Mouse (Mus musculus): ENCODE data around the gene Nlrc5. TPM values are rescaled to one million over a fixed set of nuclear protein-coding genes. Genes with fewer than 3 reads are reported as not detected.
"Not testable (repeated sequence)": the region's sequence is repeated elsewhere in the genome, so short reads cannot be mapped to it uniquely, and the experiment has no call there.

Gene Nlrc5
- polyA plus RNA-seq, 1 experiment from 2014 or later, result 0.34 TPM

DNA sequence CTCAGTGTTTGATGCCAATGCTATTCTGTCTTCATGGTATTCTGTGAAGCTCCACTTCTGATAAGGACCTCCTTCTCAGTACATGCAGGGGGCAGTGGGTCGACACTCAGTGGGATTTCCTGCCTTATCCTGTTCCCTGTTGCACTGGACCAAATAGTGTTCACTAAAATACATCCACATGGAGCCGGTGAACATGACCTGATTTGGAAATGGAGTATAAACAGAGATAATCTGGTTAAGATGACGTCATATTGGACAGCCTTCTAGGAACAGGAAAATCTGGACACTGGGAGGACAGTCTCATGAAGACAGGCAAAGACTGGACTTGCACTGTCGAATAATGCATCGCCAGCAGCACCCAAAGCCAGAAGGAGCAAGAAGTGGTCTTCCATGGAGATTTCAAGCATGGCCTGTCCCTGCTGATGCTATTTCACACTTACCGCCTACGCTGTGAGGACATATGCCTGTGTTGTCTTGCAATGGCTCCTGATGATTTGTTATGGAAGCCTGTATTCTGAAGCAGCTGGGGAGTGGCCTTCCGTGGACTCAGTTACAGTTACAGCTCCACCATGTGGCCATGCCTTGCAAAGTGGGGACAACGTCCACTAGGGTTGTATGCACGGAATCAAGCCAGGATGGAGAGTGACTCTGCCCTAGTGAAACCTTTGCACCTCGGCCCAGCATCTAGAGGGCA, 37.0 kb upstream of the Nlrc5 start:
- Histone ChIP-seq H3K4me3 (no peak overlapping the region), H3K9me3 (no peaks in the 10 kb centered on the region), H3K9ac (no peak overlapping the region), H3K4me1 (no peaks in the 10 kb centered on the region), H3K27ac (no peak overlapping the region), H3K27me3 (no peaks in the 10 kb centered on the region), H3K36me3 (peaks cover 50% of the 10 kb centered on the region), H3K4me2 (replicated peaks) (no peak overlapping the region)
- ATAC-seq (ENCODE audit: low FRiP score, low read depth), result no peak
- 67% methylated on average over 11 of the region's 11 CpGs for WGBS

DNA sequence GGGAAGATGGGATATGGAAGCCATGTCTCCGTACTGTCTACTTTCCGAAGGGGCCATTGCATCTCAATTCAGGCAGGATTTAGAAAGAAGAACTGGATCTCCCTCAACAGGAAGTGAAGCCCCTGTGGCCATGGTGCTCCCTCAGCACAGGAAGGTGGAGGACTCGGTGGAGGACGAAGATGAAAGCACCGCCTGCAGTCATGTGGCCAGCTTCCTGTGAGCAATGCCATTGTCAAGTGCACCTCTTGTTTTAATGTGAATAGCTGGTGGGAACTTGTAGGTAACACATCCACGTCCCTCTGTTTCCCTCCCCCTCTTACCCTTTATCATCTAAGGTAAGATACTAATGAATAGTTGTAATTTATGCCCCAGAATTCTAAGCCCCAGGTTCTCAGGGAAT, 35.6 kb upstream of the Nlrc5 start:
- Histone ChIP-seq H3K27me3 (no peaks in the 10 kb centered on the region), H3K4me2 (replicated peaks) (no peak overlapping the region), H3K27ac (no peak overlapping the region), H3K9me3 (no peaks in the 10 kb centered on the region), H3K9ac (no peak overlapping the region), H3K36me3 (peaks cover 38% of the 10 kb centered on the region), H3K4me3 (no peak overlapping the region), H3K4me1 (no peaks in the 10 kb centered on the region)
- ATAC-seq (ENCODE audit: low FRiP score, low read depth), result no peak
- 77% methylated on average over 6 of the region's 6 CpGs for WGBS

DNA sequence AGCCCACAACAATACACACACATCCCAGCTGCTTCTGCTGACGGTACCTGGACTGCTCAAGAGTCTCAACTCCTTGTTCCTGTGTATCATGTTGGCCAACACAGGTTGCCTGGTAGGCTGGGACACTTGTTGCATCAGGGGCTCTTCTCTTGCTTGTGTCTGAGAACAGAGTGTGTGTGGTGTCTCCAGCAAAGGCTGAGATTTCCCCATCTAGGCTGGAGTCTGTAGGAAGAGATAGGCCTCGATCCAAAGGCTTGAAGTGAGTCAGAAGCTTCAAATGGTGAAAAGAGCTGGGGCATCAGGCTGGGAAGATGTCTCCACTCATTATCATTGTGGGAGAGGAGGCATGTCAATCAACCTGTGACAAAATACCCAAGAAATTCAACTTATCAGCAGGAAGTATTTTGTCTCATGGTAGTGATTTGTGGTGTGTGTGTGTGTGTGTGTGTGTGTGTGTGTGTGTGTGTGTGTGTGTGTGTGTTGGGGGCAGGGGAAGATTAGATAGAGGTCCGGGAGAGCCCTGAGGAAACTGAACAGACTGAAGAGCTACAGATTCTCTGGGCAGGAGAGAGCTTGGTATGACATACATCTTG, 34.7 kb upstream of the Nlrc5 start:
- Histone ChIP-seq H3K36me3 (peaks cover 29% of the 10 kb centered on the region), H3K27me3 (no peaks in the 10 kb centered on the region), H3K9ac (no peak overlapping the region), H3K4me1 (no peaks in the 10 kb centered on the region), H3K4me2 (replicated peaks) (no peak overlapping the region), H3K9me3 (no peaks in the 10 kb centered on the region), H3K27ac (no peak overlapping the region), H3K4me3 (no peak overlapping the region)
- no peak for ATAC-seq (ENCODE audit: low FRiP score, low read depth)
- WGBS, result 85% methylated on average over 3 of the region's 3 CpGs

DNA sequence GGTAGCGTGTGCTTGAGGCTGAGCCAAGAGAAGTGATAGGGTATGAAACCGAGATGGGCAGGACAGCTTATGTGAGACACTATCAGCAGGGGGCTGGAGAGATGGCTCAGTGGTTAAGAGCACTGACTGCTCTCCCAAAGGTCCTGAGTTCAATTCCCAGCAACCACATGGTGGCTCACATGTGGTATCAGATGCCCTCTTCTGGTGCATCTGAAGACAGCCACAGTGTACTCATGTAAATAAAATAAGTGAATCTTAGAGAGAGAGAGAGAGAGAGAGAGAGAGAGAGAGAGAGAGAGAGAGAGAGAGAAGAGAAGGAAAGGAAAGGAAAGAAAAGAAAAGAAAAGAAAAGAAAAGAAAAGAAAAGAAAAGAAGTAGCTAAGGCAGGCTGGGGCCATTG, 34.2 kb upstream of the Nlrc5 start:
- not testable (repeated sequence) for H3K4me2 ChIP-seq (replicated peaks); H3K9me3 ChIP-seq; H3K27me3 ChIP-seq; H3K9ac ChIP-seq; ATAC-seq (ENCODE audit: low FRiP score, low read depth); H3K4me3 ChIP-seq; H3K27ac ChIP-seq; H3K4me1 ChIP-seq
- 76% methylated on average over 2 of the region's 2 CpGs for WGBS
- H3K36me3 ChIP-seq, result peaks cover 24% of the 10 kb centered on the region

DNA sequence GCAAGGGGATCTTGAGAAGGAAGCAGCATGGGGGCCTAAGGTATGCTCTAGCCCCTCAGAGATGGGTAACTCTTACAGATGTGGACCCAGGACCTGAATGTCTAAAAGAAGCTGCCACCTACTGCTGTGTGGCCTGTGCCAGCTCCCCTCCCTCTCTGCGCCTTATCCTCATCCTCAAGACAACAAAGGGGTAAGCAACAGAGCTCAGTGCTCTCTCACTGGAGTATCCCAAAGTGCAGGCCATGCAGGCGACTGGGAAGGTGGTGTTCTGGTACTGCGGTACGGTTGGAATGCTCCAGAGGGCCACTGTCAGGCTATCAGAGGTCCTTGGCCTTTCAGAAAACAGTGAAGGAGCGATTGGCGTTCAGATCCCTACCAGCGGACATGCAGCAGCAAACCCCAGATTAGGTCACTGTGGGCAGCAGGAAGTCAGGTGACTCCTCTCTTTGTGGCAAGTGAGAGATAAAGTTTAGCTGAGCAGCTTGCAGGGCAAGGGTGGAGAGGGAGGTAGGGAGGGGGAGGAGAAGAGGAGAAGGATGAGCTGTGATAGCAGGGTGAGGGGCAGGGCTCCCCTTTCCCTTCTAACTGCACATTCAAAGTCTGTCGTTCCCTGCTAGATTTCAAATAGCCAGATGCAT, 25.6 kb upstream of the Nlrc5 start:
- Histone ChIP-seq H3K9me3 (no peaks in the 10 kb centered on the region), H3K36me3 (no peaks in the 10 kb centered on the region), H3K4me3 (no peak overlapping the region), H3K4me2 (replicated peaks) (no peak overlapping the region), H3K27ac (no peak overlapping the region), H3K4me1 (no peaks in the 10 kb centered on the region), H3K9ac (no peak overlapping the region), H3K27me3 (no peaks in the 10 kb centered on the region)
- ATAC-seq (ENCODE audit: low FRiP score, low read depth), result no peak
- WGBS, result 67% methylated on average over 8 of the region's 8 CpGs

DNA sequence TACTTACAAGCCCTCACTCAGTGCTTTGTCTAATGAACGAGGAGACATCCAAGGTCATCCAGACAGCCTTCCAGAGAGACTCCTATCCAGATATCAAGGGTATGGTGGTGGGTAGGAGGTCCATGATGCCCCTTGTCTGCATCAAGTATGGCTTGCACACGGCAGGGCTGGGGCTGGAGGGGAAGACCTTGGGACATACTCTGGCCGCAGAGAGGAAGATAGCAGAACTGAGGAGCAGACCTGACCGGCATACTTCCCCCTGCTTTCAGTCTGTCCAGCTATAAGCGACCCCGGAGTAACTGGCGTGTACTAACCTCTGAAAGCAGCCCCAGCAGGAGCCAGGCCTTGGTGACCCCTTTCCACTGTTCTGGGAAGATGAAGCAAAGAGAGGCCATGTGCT, 24.6 kb upstream of the Nlrc5 start:
- no peaks in the 10 kb centered on the region for H3K9me3 ChIP-seq
- no peaks in the 10 kb centered on the region for H3K36me3 ChIP-seq
- H3K27ac ChIP-seq, result no peak overlapping the region
- WGBS, result 89% methylated on average over 7 of the region's 7 CpGs
- no peaks in the 10 kb centered on the region for H3K27me3 ChIP-seq
- H3K4me1 ChIP-seq, result no peaks in the 10 kb centered on the region
- H3K4me2 ChIP-seq (replicated peaks), result no peak overlapping the region
- H3K4me3 ChIP-seq, result no peak overlapping the region
- H3K9ac ChIP-seq, result no peak overlapping the region
- ATAC-seq (ENCODE audit: low FRiP score, low read depth), result no peak

DNA sequence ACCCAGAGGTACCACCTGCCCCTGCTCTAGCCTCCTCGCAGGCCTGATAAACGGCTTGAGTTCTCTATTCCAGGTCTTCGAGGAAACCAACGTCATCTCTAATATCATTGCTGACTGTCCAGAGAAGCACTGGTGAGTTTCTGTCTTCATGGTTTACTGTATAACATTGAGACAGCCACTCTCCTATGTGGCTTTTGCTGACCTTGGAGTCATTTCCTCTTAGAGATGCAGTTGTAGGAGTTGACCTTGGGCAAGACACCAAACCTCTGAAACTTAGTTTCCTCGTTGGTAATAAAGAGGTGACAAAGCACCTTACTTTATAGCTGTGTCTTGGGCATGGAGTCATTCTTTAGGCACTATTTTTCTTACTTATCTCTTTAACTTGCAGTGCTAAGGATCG, 21.6 kb upstream of the Nlrc5 start:
- H3K4me1 ChIP-seq, result no peaks in the 10 kb centered on the region
- no peak for ATAC-seq (ENCODE audit: low FRiP score, low read depth)
- H3K9me3 ChIP-seq, result no peaks in the 10 kb centered on the region
- 85% methylated on average over 6 of the region's 6 CpGs for WGBS
- no peak overlapping the region for H3K4me2 ChIP-seq (replicated peaks)
- H3K9ac ChIP-seq, result no peak overlapping the region
- H3K4me3 ChIP-seq, result no peak overlapping the region
- no peaks in the 10 kb centered on the region for H3K36me3 ChIP-seq
- H3K27me3 ChIP-seq, result no peaks in the 10 kb centered on the region
- H3K27ac ChIP-seq, result no peak overlapping the region

DNA sequence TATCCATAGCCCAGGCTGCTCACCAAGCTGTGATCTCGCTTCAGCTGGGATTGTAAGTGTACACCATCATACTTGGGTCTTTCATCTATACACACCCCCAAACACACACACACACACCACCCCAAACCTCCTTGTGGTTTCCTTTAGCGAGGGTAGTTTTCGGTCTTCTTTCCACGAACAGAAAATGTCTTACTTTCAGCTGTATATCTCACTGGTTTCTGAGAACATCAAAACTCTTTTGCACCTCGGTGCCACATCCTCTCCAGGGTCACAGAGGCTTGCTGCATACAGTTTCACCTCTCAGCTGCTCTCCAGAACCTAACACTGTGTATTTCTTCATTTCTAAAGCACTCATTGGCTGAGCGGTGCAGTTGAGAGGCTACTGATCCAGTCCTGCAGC, 20.6 kb upstream of the Nlrc5 start:
- WGBS, result 80% methylated on average over 6 of the region's 6 CpGs
- H3K4me2 ChIP-seq (replicated peaks), result no peak overlapping the region
- no peaks in the 10 kb centered on the region for H3K9me3 ChIP-seq
- no peaks in the 10 kb centered on the region for H3K36me3 ChIP-seq
- H3K27me3 ChIP-seq, result no peaks in the 10 kb centered on the region
- no peak overlapping the region for H3K9ac ChIP-seq
- H3K4me3 ChIP-seq, result no peak overlapping the region
- no peaks in the 10 kb centered on the region for H3K4me1 ChIP-seq
- no peak overlapping the region for H3K27ac ChIP-seq
- no peak for ATAC-seq (ENCODE audit: low FRiP score, low read depth)

DNA sequence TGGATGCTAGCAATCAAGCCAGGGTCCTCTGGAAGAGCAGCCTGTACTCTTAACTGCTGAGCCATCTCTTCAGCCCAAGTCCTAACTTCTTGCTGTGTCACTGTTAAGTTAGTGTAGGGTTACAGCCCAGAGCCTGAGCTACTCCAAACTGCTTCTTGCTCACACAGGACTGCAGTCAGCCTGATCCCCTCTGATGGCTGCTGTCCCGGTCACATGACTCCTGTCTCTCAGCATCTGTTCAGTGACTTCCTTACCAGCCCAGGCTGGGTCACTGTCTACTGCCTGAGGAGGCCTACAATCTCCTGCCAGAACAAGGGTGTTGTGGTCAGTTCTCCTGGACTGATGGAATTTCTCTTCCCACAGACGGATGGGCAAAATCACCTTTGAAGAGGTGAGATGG, 18.9 kb upstream of the Nlrc5 start:
- H3K4me3 ChIP-seq, result no peak overlapping the region
- H3K9me3 ChIP-seq, result no peaks in the 10 kb centered on the region
- ATAC-seq (ENCODE audit: low FRiP score, low read depth), result no peak
- no peaks in the 10 kb centered on the region for H3K4me1 ChIP-seq
- H3K9ac ChIP-seq, result no peak overlapping the region
- no peaks in the 10 kb centered on the region for H3K36me3 ChIP-seq
- no peaks in the 10 kb centered on the region for H3K27me3 ChIP-seq
- 49% methylated on average over 2 of the region's 2 CpGs for WGBS
- no peak overlapping the region for H3K4me2 ChIP-seq (replicated peaks)
- H3K27ac ChIP-seq, result no peak overlapping the region

DNA sequence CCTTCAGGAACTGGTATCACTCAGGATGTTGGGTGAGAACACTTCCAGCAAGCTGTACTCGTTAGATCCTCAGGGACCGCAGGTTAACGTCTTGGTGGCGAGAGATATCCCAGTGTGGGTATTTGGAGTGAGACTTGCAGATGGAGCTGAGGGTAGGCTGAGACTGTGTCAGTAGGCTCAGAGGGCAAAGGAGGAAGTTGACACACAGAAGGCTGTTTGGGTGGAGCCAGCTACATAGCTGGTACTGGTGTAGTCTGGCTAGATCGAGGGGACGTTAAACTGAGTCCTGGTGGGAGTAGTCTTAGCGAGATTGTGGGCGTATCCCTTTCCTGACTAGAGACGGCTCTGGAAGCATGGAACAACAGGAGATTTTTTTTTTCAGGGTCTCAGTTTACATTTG, 16.1 kb upstream of the Nlrc5 start:
- ATAC-seq (ENCODE audit: low FRiP score, low read depth), result no peak
- 61% methylated on average over 9 of the region's 9 CpGs for WGBS

DNA sequence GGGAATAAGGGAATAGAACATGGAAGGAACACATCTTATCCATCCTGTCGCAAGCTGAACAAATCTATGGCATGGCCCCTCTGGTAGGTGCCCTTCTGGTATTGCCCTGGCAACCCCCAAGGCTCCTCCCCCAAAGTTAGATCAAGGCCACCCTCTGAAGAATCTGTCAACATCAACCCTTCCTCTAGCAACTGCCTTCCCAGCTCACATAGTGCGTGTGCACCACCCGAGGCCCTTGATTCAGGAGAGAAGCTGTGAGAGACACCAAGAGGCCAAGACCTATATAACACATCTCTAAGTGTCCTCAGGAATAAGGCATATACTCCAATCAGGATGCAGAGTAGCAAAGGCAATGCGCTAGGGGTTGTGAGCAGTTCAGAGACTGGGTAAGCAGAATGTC, 11.9 kb upstream of the Nlrc5 start:
- no peaks in the 10 kb centered on the region for H3K27me3 ChIP-seq
- WGBS, result 86% methylated on average over 4 of the region's 4 CpGs
- no peak overlapping the region for H3K27ac ChIP-seq
- no peak overlapping the region for H3K4me3 ChIP-seq
- no peak overlapping the region for H3K9ac ChIP-seq
- no peak overlapping the region for H3K4me2 ChIP-seq (replicated peaks)
- no peaks in the 10 kb centered on the region for H3K36me3 ChIP-seq
- H3K9me3 ChIP-seq, result no peaks in the 10 kb centered on the region
- ATAC-seq (ENCODE audit: low FRiP score, low read depth), result no peak
- H3K4me1 ChIP-seq, result no peaks in the 10 kb centered on the region

More for the DNA sequence above, 16.1 kb upstream of the Nlrc5 start:
- H3K27ac ChIP-seq, result no peak overlapping the region
- H3K36me3 ChIP-seq, result no peaks in the 10 kb centered on the region
- no peaks in the 10 kb centered on the region for H3K27me3 ChIP-seq
- H3K4me1 ChIP-seq, result no peaks in the 10 kb centered on the region
- no peaks in the 10 kb centered on the region for H3K9me3 ChIP-seq
- H3K4me3 ChIP-seq, result no peak overlapping the region
- no peak overlapping the region for H3K4me2 ChIP-seq (replicated peaks)
- no peak overlapping the region for H3K9ac ChIP-seq

DNA sequence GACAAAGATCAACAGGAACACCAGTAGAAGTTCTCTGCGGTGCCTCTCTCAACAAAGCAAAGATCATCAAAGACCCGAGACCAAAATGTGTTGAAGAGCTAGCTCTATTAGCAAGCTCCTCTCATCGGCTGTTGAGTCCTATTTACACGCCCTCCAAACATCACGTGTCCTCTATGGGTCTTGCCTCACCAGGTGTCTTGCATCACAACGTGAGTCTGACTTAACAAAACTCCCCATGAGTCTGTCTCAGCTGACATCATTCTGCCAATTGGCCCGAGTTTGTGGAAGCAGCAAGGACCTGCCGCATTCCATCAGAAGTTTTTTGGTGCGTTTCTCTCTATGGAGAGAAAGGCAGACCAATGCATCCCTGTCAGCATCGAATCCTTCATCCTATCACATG, 6.2 kb upstream of the Nlrc5 start:
- Histone ChIP-seq H3K9me3 (no peaks in the 10 kb centered on the region), H3K4me2 (replicated peaks) (no peak overlapping the region), H3K4me1 (no peaks in the 10 kb centered on the region), H3K27ac (no peak overlapping the region), H3K36me3 (no peaks in the 10 kb centered on the region), H3K4me3 (no peak overlapping the region), H3K9ac (no peak overlapping the region), H3K27me3 (peaks cover 9% of the 10 kb centered on the region; the same call in 1 of the 2 replicates)
- 66% methylated on average over 10 of the region's 10 CpGs for WGBS
- no peak for ATAC-seq (ENCODE audit: low FRiP score, low read depth)

DNA sequence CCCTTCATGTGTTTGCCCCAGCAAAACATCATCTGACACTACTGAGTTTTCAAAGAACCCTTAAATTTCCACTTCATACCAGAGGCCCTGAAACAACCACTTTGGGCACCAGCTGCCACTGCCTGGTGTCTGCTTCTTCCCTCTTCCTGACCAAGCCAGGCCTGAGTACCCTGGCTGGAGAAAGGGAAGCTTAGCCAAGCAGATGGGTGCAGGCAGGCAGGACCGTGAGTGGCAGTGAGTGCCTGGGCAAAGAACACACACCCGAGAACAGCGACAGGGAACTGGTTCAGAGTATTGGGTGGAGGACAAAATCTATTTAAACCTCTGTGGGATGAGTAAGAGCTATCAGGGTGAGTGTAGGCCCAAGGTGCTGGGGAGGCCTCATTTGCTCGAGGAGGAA, 5.7 kb upstream of the Nlrc5 start:
- H3K4me1 ChIP-seq, result no peaks in the 10 kb centered on the region
- H3K4me3 ChIP-seq, result no peak overlapping the region
- no peak overlapping the region for H3K4me2 ChIP-seq (replicated peaks)
- no peaks in the 10 kb centered on the region for H3K9me3 ChIP-seq
- H3K9ac ChIP-seq, result no peak overlapping the region
- no peaks in the 10 kb centered on the region for H3K36me3 ChIP-seq
- WGBS, result 73% methylated on average over 4 of the region's 4 CpGs
- H3K27ac ChIP-seq, result no peak overlapping the region
- H3K27me3 ChIP-seq, result peaks cover 13% of the 10 kb centered on the region
- no peak for ATAC-seq (ENCODE audit: low FRiP score, low read depth)

All from limb, embryonic 13.5 days (tissue).